Comparison of ENCODE assay signal across 24 mouse cellular contexts in genomic region chr14:88842746-88843145, GRCm38 (mm10).
DNase-seq lines count a peak whose midpoint lies in the region; ATAC-seq lines count a peak whose summit lies in the region.
"Had no signal": no experiment of that assay in that cellular context is flagged by ENCODE, and none has a peak within 500 bp of the region (broad histone marks: within the 10 kb centered on the region; RNA-seq: fewer than 3 reads in every experiment).

No protein-coding gene starts in this region.

- no peaks in the 10 kb centered on the region for H3K4me1 ChIP-seq in forebrain, embryonic 11.5 days (replicated peaks; ENCODE audit: control insufficient read depth, insufficient read depth, low read length)
- H3K4me1 ChIP-seq in forebrain, embryonic 16.5 days (replicated peaks; ENCODE audit: control insufficient read depth, insufficient read depth, low read length): no peaks in the 10 kb centered on the region
- H3K4me1 ChIP-seq in midbrain, embryonic 12.5 days: no peaks in the 10 kb centered on the region
- no peaks in the 10 kb centered on the region for H3K4me1 ChIP-seq in midbrain, embryonic 15.5 days
- H3K4me1 ChIP-seq in neural tube, embryonic 11.5 days (ENCODE audit: control insufficient read depth, insufficient read depth, low read length): no peaks in the 10 kb centered on the region
- H3K4me1 ChIP-seq: embryonic facial prominence, embryonic 10.5 days; embryonic facial prominence, embryonic 12.5 days; forebrain, embryonic 12.5 days had no signal

- H3K27me3 ChIP-seq in forebrain, embryonic 11.5 days (ENCODE audit: control insufficient read depth, insufficient read depth, low read length): no peaks in the 10 kb centered on the region
- H3K27me3 ChIP-seq in forebrain, embryonic 16.5 days (replicated peaks; ENCODE audit: control insufficient read depth, insufficient read depth, low read length): no peaks in the 10 kb centered on the region
- H3K27me3 ChIP-seq in midbrain, embryonic 12.5 days: no peaks in the 10 kb centered on the region
- H3K27me3 ChIP-seq in midbrain, embryonic 15.5 days (replicated peaks): no peaks in the 10 kb centered on the region
- no peaks in the 10 kb centered on the region for H3K27me3 ChIP-seq in neural tube, embryonic 11.5 days (ENCODE audit: control insufficient read depth, insufficient read depth, low read length)
- H3K27me3 ChIP-seq: CH12.LX; embryonic facial prominence, embryonic 12.5 days; forebrain, embryonic 12.5 days; Patski had no signal

- no peak overlapping the region for H3K4me2 ChIP-seq in forebrain, embryonic 11.5 days (ENCODE audit: low read depth, low read length, severe bottlenecking)
- H3K4me2 ChIP-seq in forebrain, embryonic 16.5 days (ENCODE audit: low read length): no peak overlapping the region
- no peak overlapping the region for H3K4me2 ChIP-seq in midbrain, embryonic 12.5 days (replicated peaks)
- no peak overlapping the region for H3K4me2 ChIP-seq in midbrain, embryonic 15.5 days
- no peak overlapping the region for H3K4me2 ChIP-seq in neural tube, embryonic 11.5 days (ENCODE audit: low read depth)
- H3K4me2 ChIP-seq: embryonic facial prominence, embryonic 12.5 days; forebrain, embryonic 12.5 days had no signal

- no peak for DNase-seq in forebrain, embryonic 11.5 days (ENCODE audit: low spot score)
- DNase-seq in neural tube, embryonic 11.5 days (ENCODE audit: low spot score): no peak
- no peak for DNase-seq in neural tube, embryonic 10.5 days (ENCODE audit: extremely low spot score, low spot score)
- DNase-seq: adrenal gland, adult 8-10 months; adrenal gland, postnatal 14 days; adrenal gland, postnatal 36 days; B cell, adult 2 months; cerebellum, adult 11-12 months; cerebellum, adult 2 months; cerebellum, adult 9-10 months; cerebellum, postnatal 25 days; forebrain, postnatal 0 days had no signal

- H3K36me3 ChIP-seq in forebrain, embryonic 11.5 days (ENCODE audit: control insufficient read depth, insufficient read depth, low read length): no peaks in the 10 kb centered on the region
- no peaks in the 10 kb centered on the region for H3K36me3 ChIP-seq in forebrain, embryonic 16.5 days (ENCODE audit: control insufficient read depth, insufficient read depth)
- H3K36me3 ChIP-seq in midbrain, embryonic 12.5 days: no peaks in the 10 kb centered on the region
- no peaks in the 10 kb centered on the region for H3K36me3 ChIP-seq in midbrain, embryonic 15.5 days (replicated peaks)
- H3K36me3 ChIP-seq in neural tube, embryonic 11.5 days (ENCODE audit: control insufficient read depth, insufficient read depth, low read length): no peaks in the 10 kb centered on the region
- H3K36me3 ChIP-seq: embryonic facial prominence, embryonic 10.5 days; embryonic facial prominence, embryonic 12.5 days; forebrain, embryonic 12.5 days; G1E had no signal

- no peaks in the 10 kb centered on the region for H3K9me3 ChIP-seq in forebrain, embryonic 11.5 days (ENCODE audit: control insufficient read depth, low read length)
- no peaks in the 10 kb centered on the region for H3K9me3 ChIP-seq in forebrain, embryonic 16.5 days (ENCODE audit: control insufficient read depth, low read length)
- no peaks in the 10 kb centered on the region for H3K9me3 ChIP-seq in midbrain, embryonic 12.5 days
- no peaks in the 10 kb centered on the region for H3K9me3 ChIP-seq in midbrain, embryonic 15.5 days
- H3K9me3 ChIP-seq in neural tube, embryonic 11.5 days (ENCODE audit: control insufficient read depth, low read length): no peaks in the 10 kb centered on the region
- H3K9me3 ChIP-seq: embryonic facial prominence, embryonic 10.5 days; embryonic facial prominence, embryonic 12.5 days; forebrain, embryonic 12.5 days had no signal

- 0 out of 2 replicates have a peak, but pooled peaks have one; percentile 39 for ATAC-seq in forebrain, embryonic 11.5 days (replicated peaks; ENCODE audit: low FRiP score)
- ATAC-seq in forebrain, embryonic 16.5 days: no peak
- ATAC-seq in midbrain, embryonic 12.5 days (ENCODE audit: low FRiP score, low read depth): peak; percentile 65
- no peak for ATAC-seq in midbrain, embryonic 15.5 days (replicated peaks)
- ATAC-seq in neural tube, embryonic 11.5 days (ENCODE audit: insufficient read depth, low FRiP score, low TSS enrichment): peak; percentile 60; the same call in 1 of the 2 replicates
- ATAC-seq: activated CD4-positive, CD25-positive, alpha-beta regulatory T cell, adult 4 months; CD4-positive, CD25-positive, alpha-beta regulatory T cell, adult 4 months; forebrain, embryonic 14.5 days; Patski had no signal

- H3K9ac ChIP-seq in forebrain, embryonic 11.5 days (ENCODE audit: low read length): no peak overlapping the region
- H3K9ac ChIP-seq in forebrain, embryonic 16.5 days (replicated peaks; ENCODE audit: low read depth, low read length): no peak overlapping the region
- no peak overlapping the region for H3K9ac ChIP-seq in midbrain, embryonic 12.5 days (replicated peaks)
- H3K9ac ChIP-seq in midbrain, embryonic 15.5 days: no peak overlapping the region
- H3K9ac ChIP-seq in neural tube, embryonic 11.5 days (ENCODE audit: low read length): no peak overlapping the region
- H3K9ac ChIP-seq: embryonic facial prominence, embryonic 12.5 days; forebrain, embryonic 12.5 days; forebrain, postnatal 0 days had no signal

- no peak overlapping the region for H3K4me3 ChIP-seq in forebrain, embryonic 11.5 days (ENCODE audit: low read depth, low read length)
- H3K4me3 ChIP-seq in forebrain, embryonic 16.5 days (replicated peaks; ENCODE audit: low read length): no peak overlapping the region
- H3K4me3 ChIP-seq in midbrain, embryonic 12.5 days: no peak overlapping the region
- H3K4me3 ChIP-seq in midbrain, embryonic 15.5 days: no peak overlapping the region
- no peak overlapping the region for H3K4me3 ChIP-seq in neural tube, embryonic 11.5 days (ENCODE audit: low read depth, low read length)
- H3K4me3 ChIP-seq: embryonic facial prominence, embryonic 10.5 days; embryonic facial prominence, embryonic 12.5 days; forebrain, embryonic 12.5 days had no signal

- no peak overlapping the region for H3K27ac ChIP-seq in forebrain, embryonic 11.5 days (ENCODE audit: low read depth, low read length)
- H3K27ac ChIP-seq in forebrain, embryonic 16.5 days (ENCODE audit: low read length): no peak overlapping the region
- no peak overlapping the region for H3K27ac ChIP-seq in midbrain, embryonic 12.5 days (replicated peaks)
- H3K27ac ChIP-seq in midbrain, embryonic 15.5 days: no peak overlapping the region
- H3K27ac ChIP-seq in neural tube, embryonic 11.5 days (ENCODE audit: low read depth, low read length): no peak overlapping the region
- H3K27ac ChIP-seq: embryonic facial prominence, embryonic 10.5 days; embryonic facial prominence, embryonic 12.5 days; forebrain, embryonic 12.5 days had no signal

- WGBS in forebrain, embryonic 11.5 days: 68% methylated on average over 1 of the region's 1 CpGs
- 52% methylated on average over 1 of the region's 1 CpGs for WGBS in forebrain, embryonic 16.5 days
- WGBS in midbrain, embryonic 12.5 days: 41% methylated on average over 1 of the region's 1 CpGs
- WGBS in midbrain, embryonic 15.5 days: 53% methylated on average over 1 of the region's 1 CpGs
- WGBS in neural tube, embryonic 11.5 days: 45% methylated on average over 1 of the region's 1 CpGs

Comparison
In these comparisons a context has a peak if more than half of its experiments do, and no peak if none do; other contexts are left out.
1. ATAC-seq: peak in forebrain, embryonic 11.5 days (single experiment), midbrain, embryonic 12.5 days (single experiment) and neural tube, embryonic 11.5 days (single experiment); none in forebrain, embryonic 16.5 days (single experiment) and midbrain, embryonic 15.5 days (single experiment).